ENCODE assay signal across 10 mouse cellular contexts in the genomic region with DNA sequence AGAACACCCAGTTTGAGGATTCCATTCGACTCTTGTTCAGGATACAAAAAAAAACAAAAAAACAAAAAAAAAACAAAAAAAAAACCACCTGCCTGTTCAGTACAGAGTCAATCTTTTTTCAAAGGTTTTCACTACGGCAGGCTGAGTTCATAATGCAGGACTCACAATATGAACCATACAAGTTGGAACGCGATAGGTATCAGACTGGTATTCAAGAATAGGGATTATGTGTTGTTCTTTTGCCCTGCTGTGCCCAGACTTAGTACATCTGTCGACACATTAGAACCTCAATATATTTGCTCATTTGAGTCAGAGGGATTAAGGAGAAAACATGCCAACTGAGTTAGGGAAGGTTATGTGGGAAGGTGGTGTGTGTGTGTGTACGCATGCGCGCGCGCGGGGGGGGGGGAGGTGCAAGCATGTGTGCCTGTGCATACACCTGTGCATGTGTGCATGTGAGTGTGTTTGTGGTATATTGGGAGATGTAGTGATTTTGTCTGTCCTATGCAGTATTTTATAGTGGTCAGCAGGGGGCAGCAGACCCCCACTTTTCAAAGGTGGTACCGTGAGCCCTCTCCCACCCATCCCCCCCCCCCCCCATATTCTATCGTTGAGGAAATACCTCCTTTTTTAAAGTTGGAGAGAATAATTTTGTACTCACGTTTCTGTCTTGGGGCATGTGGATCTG. TPM values are rescaled to one million over a fixed set of nuclear protein-coding genes. Genes with fewer than 3 reads are reported as not detected.
DNase-seq lines count a peak whose midpoint lies in the region; ATAC-seq and TF ChIP-seq lines count a peak whose summit lies in the region.
"Had no signal": no experiment of that assay in that cellular context is flagged by ENCODE, and none has a peak within 500 bp of the region (broad histone marks: within the 10 kb centered on the region; RNA-seq: fewer than 3 reads in every experiment).

No protein-coding gene starts in this region.

- no peak overlapping the region for H3K4me2 ChIP-seq in hindbrain, embryonic 11.5 days (replicated peaks; ENCODE audit: low read depth, low read length)
- no peak overlapping the region for H3K4me2 ChIP-seq in hindbrain, postnatal 0 days (ENCODE audit: low read depth, low read length)
- H3K4me2 ChIP-seq: heart, embryonic 15.5 days had no signal

- peak; percentile 23; the same call in 1 of the 2 replicates for ATAC-seq in hindbrain, embryonic 11.5 days (ENCODE audit: low FRiP score)
- ATAC-seq in hindbrain, postnatal 0 days, result peak; percentile 68; the same call in 1 of the 2 replicates

- H3K4me1 ChIP-seq in hindbrain, embryonic 11.5 days (replicated peaks; ENCODE audit: control insufficient read depth, insufficient read depth, low read length), result no peaks in the 10 kb centered on the region
- peaks cover 14% of the 10 kb centered on the region for H3K4me1 ChIP-seq in hindbrain, embryonic 10.5 days (replicated peaks)
- no peaks in the 10 kb centered on the region for H3K4me1 ChIP-seq in MEL (ENCODE audit: control insufficient read depth in 1 of 2, insufficient read depth in 2 of 2, low read length in 2 of 2)
- H3K4me1 ChIP-seq in hindbrain, postnatal 0 days (ENCODE audit: insufficient read depth, low read length), result no peaks in the 10 kb centered on the region
- H3K4me1 ChIP-seq: heart, embryonic 15.5 days had no signal

- TF ChIP-seq POLR2A in MEL (IDR thresholded peaks at IDR 0.05; ENCODE audit: control insufficient read depth in 1 of 2, insufficient read depth in 1 of 2, low read depth in 1 of 2, low read length in 2 of 2, poor library complexity in 1 of 2), result no peak

- H3K9me3 ChIP-seq in hindbrain, embryonic 11.5 days (ENCODE audit: control insufficient read depth, low read length), result no peaks in the 10 kb centered on the region
- no peaks in the 10 kb centered on the region for H3K9me3 ChIP-seq in hindbrain, embryonic 10.5 days
- no peaks in the 10 kb centered on the region for H3K9me3 ChIP-seq in MEL (replicated peaks; ENCODE audit: insufficient read depth, low read length)
- no peaks in the 10 kb centered on the region for H3K9me3 ChIP-seq in hindbrain, postnatal 0 days (ENCODE audit: low read length)
- H3K9me3 ChIP-seq: heart, embryonic 15.5 days had no signal

- H3K79me2 ChIP-seq in MEL (ENCODE audit: control insufficient read depth, insufficient read depth, low read length, poor library complexity), result no peaks in the 10 kb centered on the region

- H3K9ac ChIP-seq in hindbrain, embryonic 11.5 days (ENCODE audit: low read depth, low read length), result no peak overlapping the region
- no peak overlapping the region for H3K9ac ChIP-seq in MEL (ENCODE audit: control insufficient read depth, low read depth, low read length, poor library complexity, severe bottlenecking)
- H3K9ac ChIP-seq in hindbrain, postnatal 0 days (replicated peaks; ENCODE audit: low read length), result no peak overlapping the region
- H3K9ac ChIP-seq: heart, embryonic 15.5 days had no signal

- DNase-seq in hindbrain, embryonic 11.5 days (ENCODE audit: low spot score), result peak; percentile 48
- no peak for DNase-seq in hindbrain, embryonic 10.5 days (ENCODE audit: low spot score)
- peak; percentile 19 for DNase-seq in 3134 (ENCODE audit: extremely low read depth, insufficient read length, low spot score)
- DNase-seq in MEL (ENCODE audit: low read depth, low spot score), result peak; percentile 36
- peak; percentile 62 for DNase-seq in hindbrain, postnatal 0 days (ENCODE audit: low spot score)
- no peak for DNase-seq in MN1 (ENCODE audit: low spot score)
- no peak for DNase-seq in thymus, adult 18-20 months
- DNase-seq in adrenal gland, postnatal 10 days, result no peak
- DNase-seq: adrenal gland, postnatal 14 days had no signal

- WGBS in hindbrain, embryonic 11.5 days, result 67% methylated on average over 14 of the region's 14 CpGs
- 74% methylated on average over 14 of the region's 14 CpGs for WGBS in hindbrain, embryonic 10.5 days
- WGBS in hindbrain, postnatal 0 days, result 64% methylated on average over 14 of the region's 14 CpGs

- TF ChIP-seq RAD21 in MEL (IDR thresholded peaks at IDR 0.05; ENCODE audit: low read depth, low read length), result peak; percentile 60

- TF ChIP-seq EP300 in MEL (IDR thresholded peaks at IDR 0.05; ENCODE audit: low read depth in 1 of 2, low read length in 2 of 2), result no peak

- no peaks in the 10 kb centered on the region for H3K36me3 ChIP-seq in hindbrain, embryonic 11.5 days (ENCODE audit: control insufficient read depth, insufficient read depth, low read length)
- H3K36me3 ChIP-seq in hindbrain, embryonic 10.5 days, result peaks cover 30% of the 10 kb centered on the region
- H3K36me3 ChIP-seq in MEL (ENCODE audit: control insufficient read depth in 1 of 2, insufficient read depth in 2 of 2, low read length in 2 of 2), result no peaks in the 10 kb centered on the region
- 0 out of 2 replicates have a peak, but pooled peaks cover 5% of the 10 kb centered on the region for H3K36me3 ChIP-seq in hindbrain, postnatal 0 days (ENCODE audit: insufficient read depth, low read length)
- H3K36me3 ChIP-seq: heart, embryonic 15.5 days had no signal

- H3K4me3 ChIP-seq in hindbrain, embryonic 11.5 days (ENCODE audit: low read depth, low read length), result no peak overlapping the region
- no peak overlapping the region for H3K4me3 ChIP-seq in hindbrain, embryonic 10.5 days
- no peak overlapping the region for H3K4me3 ChIP-seq in MEL (ENCODE audit: control insufficient read depth in 1 of 2, insufficient read depth in 1 of 2, low read depth in 2 of 2, low read length in 2 of 2)
- no peak overlapping the region for H3K4me3 ChIP-seq in hindbrain, postnatal 0 days (ENCODE audit: low read length)
- H3K4me3 ChIP-seq: heart, embryonic 15.5 days had no signal

- H3K27ac ChIP-seq in hindbrain, embryonic 11.5 days (ENCODE audit: low read depth, low read length), result no peak overlapping the region
- H3K27ac ChIP-seq in hindbrain, embryonic 10.5 days, result no peak overlapping the region
- no peak overlapping the region for H3K27ac ChIP-seq in MEL (ENCODE audit: control insufficient read depth, low read depth, low read length)
- H3K27ac ChIP-seq in hindbrain, postnatal 0 days, result no peak overlapping the region
- H3K27ac ChIP-seq: heart, embryonic 15.5 days had no signal

- H3K27me3 ChIP-seq in hindbrain, embryonic 11.5 days (ENCODE audit: control insufficient read depth, insufficient read depth, low read length), result no peaks in the 10 kb centered on the region
- H3K27me3 ChIP-seq in hindbrain, embryonic 10.5 days (ENCODE audit: insufficient read depth, poor library complexity, severe bottlenecking), result no peaks in the 10 kb centered on the region
- H3K27me3 ChIP-seq in MEL (ENCODE audit: control insufficient read depth in 1 of 2, insufficient read depth in 2 of 2, low read length in 2 of 2), result no peaks in the 10 kb centered on the region
- no peaks in the 10 kb centered on the region for H3K27me3 ChIP-seq in hindbrain, postnatal 0 days (ENCODE audit: insufficient read depth, low read length)
- H3K27me3 ChIP-seq: heart, embryonic 15.5 days had no signal

- TF ChIP-seq CTCF in MEL (IDR thresholded peaks at IDR 0.05 in 2 of 3, conservative IDR thresholded peaks at IDR 0.05 in 1 of 3; ENCODE audit: control insufficient read depth in 1 of 3, insufficient read depth in 1 of 3, low read depth in 2 of 3, low read length in 3 of 3, poor library complexity in 1 of 3, severe bottlenecking in 1 of 3), result peak; percentile 48 to 68 (median 62)
- TF ChIP-seq CTCF in hindbrain, postnatal 0 days (IDR thresholded peaks at IDR 0.05; ENCODE audit: low read depth), result peak; percentile 72

TF ChIP-seq in MEL, 35 proteins besides CTCF, POLR2A, EP300 and RAD21:
- TF ChIP-seq SMC3 (IDR thresholded peaks at IDR 0.05; ENCODE audit: low read depth, low read length), result peak; percentile 32
- no peak for TF ChIP-seq ZKSCAN1 (IDR thresholded peaks at IDR 0.05; ENCODE audit: low read depth, low read length)
- TF ChIP-seq NELFE (IDR thresholded peaks at IDR 0.05; ENCODE audit: low read depth, low read length), result no peak
- TF ChIP-seq KAT2A (conservative IDR thresholded peaks at IDR 0.05; ENCODE audit: low read depth, low read length), result no peak
- TF ChIP-seq E2F4 (IDR thresholded peaks at IDR 0.05; ENCODE audit: borderline replicate concordance, low read depth, low read length), result no peak
- TF ChIP-seq SIN3A (IDR thresholded peaks at IDR 0.05; ENCODE audit: low read length), result no peak
- no peak for TF ChIP-seq CHD1 (IDR thresholded peaks at IDR 0.05; ENCODE audit: low read depth, low read length)
- no peak for TF ChIP-seq ELF1 (IDR thresholded peaks at IDR 0.05; ENCODE audit: low read depth, low read length)
- peak; percentile 34; the same call in 1 of the 2 replicates for TF ChIP-seq ZC3H11A (IDR thresholded peaks at IDR 0.05; ENCODE audit: low read depth, low read length)
- TF ChIP-seq MAX (IDR thresholded peaks at IDR 0.05; ENCODE audit: low read length), result no peak
- TF ChIP-seq MAFK (IDR thresholded peaks at IDR 0.05; ENCODE audit: borderline replicate concordance, low read depth, low read length), result no peak

RNA-seq across cellular contexts. Expression of a gene that starts 49.3 kb away (rescaled TPM):
- polyA plus RNA-seq in hindbrain, embryonic 11.5 days (2014; fragmentation: Nextera tagmentation; extraction: Ambion mirVana), result 44.9 and 63.5 TPM in 2 replicates
- 40.4 and 53.6 TPM in 2 replicates for polyA plus RNA-seq in hindbrain, embryonic 10.5 days (2016; fragmentation: Nextera tagmentation; extraction: Ambion mirVana)
- 6.4 and 7.1 TPM in 2 replicates for total RNA-seq in MEL (2012; rRNA removed)
- polyA plus RNA-seq in MEL (2012; ENCODE audit: insufficient read depth in 1 of 2, insufficient read length in 2 of 2, low read depth in 1 of 2, low replicate concordance in 2 of 2, missing spikeins in 1 of 2), result 10 to 100 TPM in 1 of 2 experiments, not detected in 1; 17.6 TPM
- 9.1 and 11.4 TPM in 2 replicates for total RNA-seq in hindbrain, postnatal 0 days (2014; rRNA removed)
- polyA plus RNA-seq in hindbrain, postnatal 0 days (2015; fragmentation: Nextera tagmentation; extraction: Ambion mirVana), result 42.3 and 43.9 TPM in 2 replicates
- total RNA-seq in adrenal gland, postnatal 10 days (2021), result 10 to 100 TPM; 25.3 to 29.7 TPM

Comparison
In these comparisons a context has a peak if more than half of its experiments do, and no peak if none do; other contexts are left out.
1. DNase-seq: peak in hindbrain, embryonic 11.5 days (single experiment), 3134 (single experiment), MEL (single experiment) and hindbrain, postnatal 0 days (single experiment); none in hindbrain, embryonic 10.5 days (single experiment), MN1 (single experiment), thymus, adult 18-20 months (0 of 2) and adrenal gland, postnatal 10 days (single experiment).